Mouse (Mus musculus): ENCODE measurements around the gene Khnyn. TPM values are rescaled to one million over a fixed set of nuclear protein-coding genes. Genes with fewer than 3 reads are reported as not detected.

Khnyn gene
- 10.7 and 10.9 TPM in 2 replicates for polyA plus RNA-seq (2015; fragmentation: Nextera tagmentation; extraction: Ambion mirVana)

DNA sequence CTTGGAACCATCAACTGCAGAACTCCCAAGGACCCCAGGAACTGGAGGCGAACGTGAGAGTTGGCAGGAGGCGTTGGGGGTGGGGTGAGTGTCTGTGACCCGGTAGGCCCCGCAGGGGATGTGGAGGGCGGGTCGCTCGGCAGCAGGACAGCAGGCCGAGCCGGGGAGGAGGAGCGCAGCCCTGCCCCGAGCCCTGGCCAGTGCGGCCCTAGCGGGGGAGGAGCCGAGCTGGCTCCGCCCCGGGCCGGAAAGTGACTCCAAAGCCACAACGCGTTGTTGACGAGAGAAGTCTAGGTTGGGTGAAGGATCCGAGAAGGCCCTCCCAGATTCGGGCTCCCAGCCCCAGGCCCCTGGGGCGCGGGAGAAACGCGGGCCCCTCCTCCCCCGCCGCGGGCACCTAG lies at the start of gene Khnyn:
Gene Khnyn, plus strand, starts transcription at position 235 of the 401 bp plus-strand sequence.
- ATAC-seq (ENCODE audit: low FRiP score, low read depth) = peak; percentile 92
- peaks cover 24% of the 10 kb centered on the region for H3K36me3 ChIP-seq
- 0% methylated on average over 29 of the region's 30 CpGs for WGBS
- H3K9me3 ChIP-seq = no peaks in the 10 kb centered on the region
- H3K4me1 ChIP-seq (replicated peaks) = peaks cover 23% of the 10 kb centered on the region
- H3K9ac ChIP-seq = peak within 1 kb of the TSS; percentile 85
- no peaks in the 10 kb centered on the region for H3K27me3 ChIP-seq
- H3K4me3 ChIP-seq = peak within 1 kb of the TSS; percentile 87
- peak within 1 kb of the TSS; percentile 85 for H3K27ac ChIP-seq (replicated peaks)
- H3K4me2 ChIP-seq = peak within 1 kb of the TSS; percentile 91

DNA sequence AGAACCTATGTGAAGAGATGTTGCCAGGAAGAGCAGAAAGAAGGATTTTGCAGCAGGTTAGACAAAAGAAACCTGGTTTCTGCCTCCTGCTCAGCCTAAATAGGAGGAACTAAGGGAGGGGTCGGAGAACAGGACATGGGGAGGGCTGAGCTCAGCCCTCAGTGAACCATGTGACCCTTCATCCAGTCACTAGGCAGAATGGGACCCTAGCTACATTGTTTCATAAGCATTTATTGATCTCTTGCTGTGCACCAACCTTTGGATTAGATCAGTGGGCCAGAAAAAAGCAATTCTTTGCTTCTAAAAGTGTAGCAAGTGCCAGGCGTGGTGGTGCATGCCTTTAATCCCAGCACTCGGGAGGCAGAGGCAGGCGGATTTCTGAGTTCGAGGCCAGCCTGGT lies 46.4 kb upstream of the Khnyn start:
- Histone ChIP-seq H3K4me2 (no peak overlapping the region), H3K9ac (no peak overlapping the region), H3K27ac (replicated peaks) (no peak overlapping the region), H3K27me3 (no peaks in the 10 kb centered on the region), H3K4me3 (no peak overlapping the region), H3K4me1 (replicated peaks) (no peaks in the 10 kb centered on the region), H3K9me3 (no peaks in the 10 kb centered on the region), H3K36me3 (no peaks in the 10 kb centered on the region)
- WGBS = 84% methylated on average over 5 of the region's 5 CpGs
- ATAC-seq (ENCODE audit: low FRiP score, low read depth) = no peak

DNA sequence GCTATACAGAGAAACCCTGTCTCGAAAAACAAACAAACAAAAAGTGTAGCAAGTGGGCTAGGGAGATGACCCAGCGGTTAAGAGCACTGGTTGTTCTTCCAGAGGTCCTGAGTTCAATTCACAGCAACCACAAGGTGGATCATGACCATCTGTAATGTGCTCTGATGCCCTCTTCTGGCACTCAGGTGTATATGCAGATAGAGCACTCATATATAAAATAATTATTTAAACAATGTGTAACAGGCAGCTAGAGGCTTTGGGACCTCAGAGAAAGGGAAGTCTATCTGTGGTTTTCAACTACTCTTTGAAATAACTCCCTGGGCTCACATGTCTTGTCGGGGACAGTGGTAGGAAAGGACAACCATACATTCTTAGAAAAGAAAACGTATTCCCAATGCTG lies 46.0 kb upstream of the Khnyn start:
- no peaks in the 10 kb centered on the region for H3K36me3 ChIP-seq
- H3K4me3 ChIP-seq = no peak overlapping the region
- no peaks in the 10 kb centered on the region for H3K27me3 ChIP-seq
- 88% methylated on average over 4 of the region's 4 CpGs for WGBS
- no peak overlapping the region for H3K27ac ChIP-seq (replicated peaks)
- no peaks in the 10 kb centered on the region for H3K4me1 ChIP-seq (replicated peaks)
- no peaks in the 10 kb centered on the region for H3K9me3 ChIP-seq
- ATAC-seq (ENCODE audit: low FRiP score, low read depth) = no peak
- H3K9ac ChIP-seq = no peak overlapping the region
- H3K4me2 ChIP-seq = no peak overlapping the region

DNA sequence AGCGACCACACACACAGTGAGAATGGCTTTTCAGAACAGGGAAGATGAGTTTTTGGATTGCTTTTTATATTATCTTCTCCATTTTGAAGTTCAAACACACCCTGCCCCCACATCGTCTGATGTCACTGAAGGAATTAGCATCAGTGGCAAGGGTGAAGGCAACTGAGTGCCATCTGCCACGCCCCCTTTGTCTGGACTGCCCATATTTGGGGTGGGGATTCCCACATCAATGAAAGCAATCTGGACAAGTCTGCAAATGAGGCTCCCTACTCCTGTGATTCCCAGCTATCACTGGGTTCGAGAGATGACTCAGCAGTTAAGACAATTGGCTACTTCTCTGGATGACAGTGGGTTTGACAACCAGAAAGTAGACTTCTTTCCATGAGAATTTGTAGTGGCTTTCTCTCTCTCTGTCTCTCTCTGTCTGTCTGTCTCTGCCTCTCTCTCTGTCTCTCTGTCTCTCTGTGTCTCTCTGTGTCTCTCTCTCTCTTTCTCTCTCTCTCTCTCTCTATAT lies 43.8 kb upstream of the Khnyn start:
- no peak overlapping the region for H3K4me3 ChIP-seq
- H3K4me2 ChIP-seq = no peak overlapping the region
- no peak overlapping the region for H3K27ac ChIP-seq (replicated peaks)
- 46% methylated on average over 4 of the region's 4 CpGs for WGBS
- H3K9ac ChIP-seq = no peak overlapping the region
- ATAC-seq (ENCODE audit: low FRiP score, low read depth) = no peak
- H3K9me3 ChIP-seq = no peaks in the 10 kb centered on the region
- H3K27me3 ChIP-seq = no peaks in the 10 kb centered on the region
- no peaks in the 10 kb centered on the region for H3K4me1 ChIP-seq (replicated peaks)
- H3K36me3 ChIP-seq = no peaks in the 10 kb centered on the region

DNA sequence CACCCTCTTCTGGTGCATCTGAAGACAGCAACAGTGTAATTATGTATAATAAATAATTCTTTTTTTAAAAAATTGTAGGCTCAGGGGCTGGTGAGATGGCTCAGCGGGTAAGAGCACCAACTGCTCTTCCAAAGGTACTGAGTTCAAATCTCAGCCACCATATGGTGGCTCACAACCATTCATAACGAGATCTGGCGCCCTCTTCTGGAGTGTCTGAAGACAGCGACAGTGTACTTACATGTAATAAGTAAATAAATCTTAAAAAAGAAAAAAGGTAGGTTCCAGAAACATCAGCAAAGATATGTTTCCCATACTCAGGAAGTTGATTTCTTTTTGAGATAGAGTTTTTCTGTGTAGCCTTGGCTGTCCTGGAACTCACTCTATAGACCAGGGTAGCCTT lies 42.0 kb upstream of the Khnyn start:
- H3K27me3 ChIP-seq = no peaks in the 10 kb centered on the region
- H3K4me3 ChIP-seq = no peak overlapping the region
- no peaks in the 10 kb centered on the region for H3K9me3 ChIP-seq
- no peaks in the 10 kb centered on the region for H3K36me3 ChIP-seq
- ATAC-seq (ENCODE audit: low FRiP score, low read depth) = no peak
- 86% methylated on average over 4 of the region's 4 CpGs for WGBS
- H3K4me1 ChIP-seq (replicated peaks) = no peaks in the 10 kb centered on the region
- H3K27ac ChIP-seq (replicated peaks) = no peak overlapping the region
- H3K4me2 ChIP-seq = no peak overlapping the region
- H3K9ac ChIP-seq = no peak overlapping the region

DNA sequence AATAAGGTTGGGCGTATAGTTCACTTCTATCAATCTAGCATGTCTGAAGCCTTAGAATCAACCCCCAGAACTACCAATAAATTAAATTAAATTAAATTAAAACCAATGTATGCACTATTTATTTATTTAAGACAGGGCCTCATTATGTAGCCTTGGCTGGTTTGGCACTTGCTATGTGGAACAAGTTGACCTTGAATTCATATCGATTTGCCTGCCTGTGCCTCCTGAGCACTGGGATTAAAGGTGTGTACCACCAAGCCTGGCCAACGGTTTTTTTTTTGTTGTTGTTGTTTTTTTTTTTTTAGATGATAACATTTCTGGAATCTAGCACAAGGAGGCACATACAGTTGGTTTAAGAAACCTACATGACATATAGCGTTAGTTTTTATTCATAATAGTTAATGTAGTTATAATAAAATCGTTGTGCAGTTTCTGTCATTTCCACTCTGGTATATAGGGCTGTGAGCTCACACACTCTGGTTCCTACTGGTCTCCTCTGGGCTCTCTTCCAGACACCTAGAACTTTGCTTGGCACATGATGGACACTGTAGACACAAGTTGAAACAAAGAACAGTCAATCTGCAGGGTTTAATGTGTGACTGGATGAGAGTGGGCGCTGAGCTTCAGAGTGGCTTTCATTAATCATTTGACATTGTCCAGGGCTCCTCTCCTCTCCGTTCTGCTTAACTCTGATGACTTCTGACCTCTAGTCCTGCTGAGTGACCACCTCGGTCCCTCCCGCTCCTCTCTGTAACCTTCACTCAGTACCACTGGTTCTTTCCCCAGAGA lies 39.0 kb upstream of the Khnyn start:
- ATAC-seq (ENCODE audit: low FRiP score, low read depth) = no peak
- WGBS = 75% methylated on average over 9 of the region's 9 CpGs

DNA sequence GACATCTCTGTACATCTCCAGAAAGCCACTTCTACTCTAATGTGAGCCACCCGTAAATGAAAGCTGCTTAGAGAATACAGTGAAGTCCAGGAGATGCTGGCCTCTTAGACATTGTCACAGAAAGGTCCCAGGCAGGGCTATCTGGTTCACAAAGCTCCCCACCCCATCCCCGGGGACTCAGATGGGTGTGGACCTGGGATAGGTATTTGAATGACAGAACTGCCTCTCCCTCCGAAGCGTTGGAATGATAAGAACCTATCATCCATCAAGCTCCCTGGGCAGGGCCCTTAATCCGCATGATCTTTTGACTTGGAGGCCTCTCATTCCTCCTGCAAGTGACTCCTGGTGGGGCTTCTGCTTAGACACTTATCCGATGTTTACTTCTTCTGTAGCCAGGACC lies 33.9 kb upstream of the Khnyn start:
- 70% methylated on average over 6 of the region's 6 CpGs for WGBS
- H3K4me3 ChIP-seq = no peak overlapping the region
- no peaks in the 10 kb centered on the region for H3K9me3 ChIP-seq
- H3K27ac ChIP-seq (replicated peaks) = no peak overlapping the region
- no peak overlapping the region for H3K9ac ChIP-seq
- no peak for ATAC-seq (ENCODE audit: low FRiP score, low read depth)
- H3K4me1 ChIP-seq (replicated peaks) = peaks cover 27% of the 10 kb centered on the region
- H3K36me3 ChIP-seq = no peaks in the 10 kb centered on the region
- H3K4me2 ChIP-seq = no peak overlapping the region
- H3K27me3 ChIP-seq = no peaks in the 10 kb centered on the region

More for the DNA sequence above, 39.0 kb upstream of the Khnyn start:
- H3K9me3 ChIP-seq = no peaks in the 10 kb centered on the region
- no peak overlapping the region for H3K9ac ChIP-seq
- H3K27me3 ChIP-seq = no peaks in the 10 kb centered on the region
- H3K4me1 ChIP-seq (replicated peaks) = no peaks in the 10 kb centered on the region
- no peak overlapping the region for H3K4me3 ChIP-seq
- no peak overlapping the region for H3K27ac ChIP-seq (replicated peaks)
- H3K4me2 ChIP-seq = no peak overlapping the region
- H3K36me3 ChIP-seq = no peaks in the 10 kb centered on the region

DNA sequence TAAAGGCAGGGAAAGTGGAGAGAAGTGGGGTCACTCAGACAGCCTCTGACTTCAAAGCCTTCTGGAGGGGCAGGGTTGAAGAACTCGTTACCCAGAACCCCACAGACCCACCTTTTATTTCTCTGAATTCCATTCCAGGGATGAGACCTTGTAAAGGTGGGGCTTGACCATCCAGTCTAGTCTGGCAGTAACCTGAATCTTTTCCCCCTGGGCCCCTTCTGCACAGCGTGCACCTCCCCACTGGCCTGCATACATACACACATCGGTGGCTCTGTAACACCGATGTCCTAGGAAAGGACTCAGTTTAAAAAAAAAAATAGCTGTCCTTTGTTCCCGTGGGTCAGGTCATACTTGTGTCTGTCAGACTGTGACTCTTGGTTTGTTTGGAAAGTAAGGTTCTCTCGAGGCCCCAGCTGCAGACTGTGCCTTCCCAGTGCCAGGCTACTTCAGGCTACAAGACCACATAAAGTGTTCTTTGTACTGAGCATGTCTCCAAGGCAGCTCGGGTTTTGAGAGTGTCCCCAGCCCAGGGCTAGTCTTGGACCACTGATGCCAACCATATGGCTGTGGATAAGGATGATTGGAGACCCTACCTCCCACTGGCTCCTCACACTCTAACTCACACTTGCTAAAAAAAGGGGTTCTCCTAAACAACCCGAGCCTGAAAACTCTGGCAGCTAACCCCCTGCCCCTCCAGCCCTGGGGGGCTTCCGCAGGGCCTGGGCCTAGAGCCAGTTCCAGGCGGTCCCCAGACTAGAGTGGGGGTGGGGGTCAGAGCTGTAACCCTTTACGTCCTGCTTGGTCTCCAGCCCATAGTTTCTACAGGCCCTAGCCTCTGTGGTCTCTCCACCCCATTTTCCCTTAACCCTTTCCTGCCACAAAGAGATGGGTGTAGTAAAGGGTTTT lies 31.8 kb upstream of the Khnyn start:
- Histone ChIP-seq H3K36me3 (no peaks in the 10 kb centered on the region), H3K9me3 (no peaks in the 10 kb centered on the region), H3K9ac (peak overlapping the region; percentile 73; the same call in 1 of the 2 replicates), H3K27ac (replicated peaks) (peak overlapping the region; percentile 90), H3K4me2 (peak overlapping the region; percentile 80), H3K27me3 (no peaks in the 10 kb centered on the region), H3K4me3 (peak overlapping the region; percentile 82), H3K4me1 (replicated peaks) (peaks cover 47% of the 10 kb centered on the region)
- ATAC-seq (ENCODE audit: low FRiP score, low read depth) = peak; percentile 78
- whole genome bisulfite sequencing = 6% methylated on average over 11 of the region's 11 CpGs

DNA sequence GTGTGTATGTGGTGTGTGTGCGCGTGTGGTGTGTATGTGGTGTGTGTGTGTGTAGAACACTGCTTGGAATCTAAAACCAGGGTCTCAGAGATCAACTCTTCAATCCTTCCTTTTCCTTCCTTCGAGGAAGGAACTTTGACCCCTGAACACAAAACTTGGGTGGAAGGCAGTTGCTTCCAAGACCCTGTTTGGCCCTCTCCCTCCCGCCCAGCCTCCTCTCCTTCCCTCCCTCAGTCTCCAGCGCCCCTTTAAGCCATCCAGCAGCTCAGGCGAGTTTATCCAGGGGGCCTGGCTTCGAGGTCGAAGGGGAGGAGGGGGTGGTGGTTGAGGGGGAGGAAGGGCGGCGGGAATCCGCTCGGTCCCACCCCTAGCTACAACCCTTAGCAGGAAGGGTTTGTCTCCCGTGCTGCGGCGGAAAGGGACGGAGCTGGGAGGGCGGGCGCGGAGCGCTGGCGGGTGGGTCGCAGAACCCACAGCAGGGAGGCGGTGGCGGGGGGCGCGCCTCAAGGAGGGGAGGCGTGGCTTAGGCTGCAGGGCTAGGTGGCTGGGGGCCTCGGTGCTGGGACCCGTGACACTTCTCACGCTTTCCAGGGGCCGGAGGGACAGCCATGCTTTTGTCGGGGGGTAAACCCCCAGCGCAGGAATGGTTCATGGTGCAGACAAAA lies 31.0 kb upstream of the Khnyn start, which contains the start of gene Nynrin:
Gene Nynrin, plus strand, starts transcription at position 390 of the 665 bp plus-strand sequence.
- under 1% methylated on average over 28 of the region's 33 CpGs for WGBS
- no peaks in the 10 kb centered on the region for H3K9me3 ChIP-seq
- peak within 1 kb of the TSS; percentile 90 for H3K27ac ChIP-seq (replicated peaks)
- H3K9ac ChIP-seq = peak within 1 kb of the TSS; percentile 73
- peak within 1 kb of the TSS; percentile 80 for H3K4me2 ChIP-seq
- no peaks in the 10 kb centered on the region for H3K27me3 ChIP-seq
- H3K4me1 ChIP-seq (replicated peaks) = peaks cover 53% of the 10 kb centered on the region
- no peaks in the 10 kb centered on the region for H3K36me3 ChIP-seq
- peak within 1 kb of the TSS; percentile 82 for H3K4me3 ChIP-seq
- peak; percentile 81 for ATAC-seq (ENCODE audit: low FRiP score, low read depth)

DNA sequence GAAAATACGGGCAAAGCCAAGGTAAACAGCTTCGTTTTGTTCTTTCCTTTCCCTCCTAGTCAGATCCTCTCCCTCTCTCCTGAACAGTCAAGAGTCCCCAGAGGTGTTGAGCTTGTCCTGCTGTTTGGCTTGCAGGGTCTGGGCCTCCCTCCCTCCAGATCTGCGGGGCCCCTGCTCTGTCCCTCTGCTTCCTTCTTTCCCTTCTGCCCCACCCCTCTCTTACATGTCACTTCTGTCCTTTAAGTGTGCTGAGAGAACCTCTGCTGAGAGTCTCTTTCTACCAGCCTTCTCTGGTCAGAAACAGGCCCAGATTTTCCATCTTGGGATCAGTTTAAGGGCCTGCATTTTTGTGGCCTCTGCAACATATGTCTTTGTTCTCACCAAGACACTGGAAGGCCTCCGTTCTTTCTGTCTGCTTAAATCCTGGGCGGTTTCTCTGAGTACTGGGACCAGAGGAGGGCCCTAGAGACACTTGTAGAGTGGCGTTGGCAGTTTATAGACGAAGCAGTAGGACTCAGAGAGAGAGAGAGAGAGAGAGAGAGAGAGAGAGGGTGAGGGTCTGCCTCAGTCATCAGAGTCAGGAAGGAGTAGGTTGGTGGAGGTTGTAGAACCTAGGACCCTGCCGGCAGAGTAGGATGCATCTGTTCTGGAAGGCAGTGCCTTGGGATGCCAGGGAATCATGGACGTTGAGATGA lies 30.2 kb upstream of the Khnyn start:
- Histone ChIP-seq H3K27me3 (no peaks in the 10 kb centered on the region), H3K4me1 (replicated peaks) (peaks cover 59% of the 10 kb centered on the region), H3K4me3 (peak overlapping the region; percentile 82), H3K9me3 (no peaks in the 10 kb centered on the region), H3K36me3 (no peaks in the 10 kb centered on the region), H3K9ac (peak overlapping the region; percentile 73), H3K4me2 (peak overlapping the region; percentile 80), H3K27ac (replicated peaks) (peak overlapping the region; percentile 90)
- peak; percentile 30; the same call in 1 of the 2 replicates for ATAC-seq (ENCODE audit: low FRiP score, low read depth)
- under 1% methylated on average over 9 of the region's 9 CpGs for WGBS

DNA sequence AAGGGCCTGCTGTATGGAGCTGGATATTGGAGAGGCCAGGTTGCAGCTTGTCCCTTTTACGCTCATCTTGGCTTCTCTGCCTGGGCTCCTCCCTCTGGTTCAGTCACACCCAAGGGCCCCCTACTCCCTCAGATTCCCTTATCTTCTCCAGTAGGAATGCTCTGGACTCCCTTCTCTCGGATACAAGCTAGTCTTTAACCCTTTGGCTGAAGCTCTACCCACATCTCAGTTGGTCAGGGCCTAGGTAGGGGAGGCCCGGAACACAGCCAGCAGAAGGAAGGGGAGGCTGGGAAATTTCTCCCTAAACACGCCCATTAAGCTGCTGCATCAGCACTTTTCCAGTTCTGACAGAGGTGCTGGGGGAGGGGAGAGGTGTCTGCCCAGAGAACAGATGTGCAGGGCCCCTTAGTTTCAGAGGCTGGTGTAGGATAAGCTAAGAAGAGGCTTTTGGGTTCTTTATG lies 29.6 kb upstream of the Khnyn start:
- Histone ChIP-seq H3K9ac (peak overlapping the region; percentile 73), H3K27me3 (no peaks in the 10 kb centered on the region), H3K4me1 (replicated peaks) (peaks cover 59% of the 10 kb centered on the region), H3K4me3 (peak overlapping the region; percentile 82), H3K27ac (replicated peaks) (peak overlapping the region; percentile 90), H3K9me3 (no peaks in the 10 kb centered on the region), H3K4me2 (peak overlapping the region; percentile 80), H3K36me3 (no peaks in the 10 kb centered on the region)
- ATAC-seq (ENCODE audit: low FRiP score, low read depth) = peak; percentile 17; the same call in 1 of the 2 replicates
- 0% methylated on average over 4 of the region's 4 CpGs for WGBS
